Mouse (Mus musculus): ENCODE data around the gene Sh3pxd2a. TPM values are rescaled to one million over a fixed set of nuclear protein-coding genes. Genes with fewer than 3 reads are reported as not detected.

Sh3pxd2a gene
- polyA plus RNA-seq, 1 experiment from 2014 or later, result 0.65 TPM

DNA sequence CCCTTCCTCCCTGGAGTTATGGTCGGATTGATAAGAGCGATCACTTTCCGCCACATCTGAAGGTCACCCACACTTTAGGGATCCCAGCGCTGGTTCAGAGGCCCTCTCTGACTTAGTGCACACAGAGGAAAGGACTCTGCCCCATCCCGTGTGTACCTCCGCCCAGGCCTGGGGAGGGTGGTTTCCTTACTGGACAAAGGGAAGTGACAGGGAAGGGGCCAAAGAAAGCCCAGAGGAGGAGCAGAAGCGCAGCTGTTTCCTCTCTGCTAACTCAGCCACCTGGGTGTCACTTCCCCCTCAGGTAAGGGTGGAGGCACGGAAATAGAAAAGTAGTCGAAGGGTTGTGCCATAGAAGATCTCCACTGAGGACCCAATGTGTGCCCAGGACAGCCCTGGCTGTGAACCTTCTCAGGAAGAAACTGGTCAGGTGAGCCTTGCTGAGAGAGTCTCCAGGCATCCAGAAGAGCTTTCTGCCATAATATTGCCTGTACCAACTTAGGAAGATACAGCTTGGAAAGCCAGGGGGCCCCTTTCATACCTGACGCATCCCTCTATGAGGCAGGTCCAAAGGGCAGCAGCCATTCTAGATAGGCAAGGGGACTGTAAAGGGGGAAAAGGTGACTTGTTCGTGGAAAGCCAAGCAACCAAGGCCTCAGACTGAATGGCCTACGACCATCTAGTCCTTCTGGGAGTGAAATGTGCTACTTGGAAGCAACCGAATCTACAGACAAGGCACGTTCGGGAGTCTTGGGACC, 9.0 kb downstream of the Sh3pxd2a start:
- Histone ChIP-seq H3K9me3 (replicated peaks; ENCODE audit: control insufficient read depth, low read length) (no peaks in the 10 kb centered on the region), H3K4me1 (ENCODE audit: control insufficient read depth, low read depth, low read length) (peaks cover 45% of the 10 kb centered on the region), H3K27ac (ENCODE audit: low read length) (0 out of 2 replicates have a peak overlapping the region, but pooled peaks have one; percentile 16), H3K27me3 (ENCODE audit: control insufficient read depth, insufficient read depth, low read depth, low read length) (no peaks in the 10 kb centered on the region), H3K9ac (ENCODE audit: low read depth, low read length) (no peak overlapping the region), H3K4me2 (ENCODE audit: low read depth, low read length) (no peak overlapping the region), H3K4me3 (ENCODE audit: low read depth, low read length) (no peak overlapping the region), H3K36me3 (ENCODE audit: control insufficient read depth, insufficient read depth) (no peaks in the 10 kb centered on the region)
- 35% methylated on average over 15 of the region's 15 CpGs for WGBS (ENCODE audit: insufficient replicate concordance)
- peak; percentile 42; the same call in 1 of the 2 replicates for ATAC-seq (ENCODE audit: low read depth)

GRCm38 (mm10) chr19:47454167-47455000, 9.8 kb downstream of the Sh3pxd2a start:
- H3K27ac ChIP-seq (ENCODE audit: low read length), result no peak overlapping the region
- no peak overlapping the region for H3K4me3 ChIP-seq (ENCODE audit: low read depth, low read length)

GRCm38 (mm10) chr19:47453352-47453751, 10.8 kb downstream of the Sh3pxd2a start:
- H3K4me2 ChIP-seq (ENCODE audit: low read depth, low read length), result no peak overlapping the region
- no peak for ATAC-seq (ENCODE audit: low read depth)
- WGBS (ENCODE audit: insufficient replicate concordance), result 74% methylated on average over 7 of the region's 7 CpGs
- no peaks in the 10 kb centered on the region for H3K36me3 ChIP-seq (ENCODE audit: control insufficient read depth, insufficient read depth)
- H3K27ac ChIP-seq (ENCODE audit: low read length), result no peak overlapping the region
- no peaks in the 10 kb centered on the region for H3K9me3 ChIP-seq (replicated peaks; ENCODE audit: control insufficient read depth, low read length)
- H3K9ac ChIP-seq (ENCODE audit: low read depth, low read length), result no peak overlapping the region
- peaks cover 50% of the 10 kb centered on the region for H3K4me1 ChIP-seq (ENCODE audit: control insufficient read depth, low read depth, low read length)
- no peak overlapping the region for H3K4me3 ChIP-seq (ENCODE audit: low read depth, low read length)
- no peaks in the 10 kb centered on the region for H3K27me3 ChIP-seq (ENCODE audit: control insufficient read depth, insufficient read depth, low read depth, low read length)

More at GRCm38 (mm10) chr19:47454167-47455000, 9.8 kb downstream of the Sh3pxd2a start:
- H3K9ac ChIP-seq (ENCODE audit: low read depth, low read length), result 0 out of 2 replicates have a peak overlapping the region, but pooled peaks have one; percentile 22
- ATAC-seq (ENCODE audit: low read depth), result no peak
- WGBS (ENCODE audit: insufficient replicate concordance), result 54% methylated on average over 11 of the region's 11 CpGs
- H3K9me3 ChIP-seq (replicated peaks; ENCODE audit: control insufficient read depth, low read length), result no peaks in the 10 kb centered on the region
- H3K4me1 ChIP-seq (ENCODE audit: control insufficient read depth, low read depth, low read length), result peaks cover 50% of the 10 kb centered on the region
- no peaks in the 10 kb centered on the region for H3K27me3 ChIP-seq (ENCODE audit: control insufficient read depth, insufficient read depth, low read depth, low read length)
- H3K36me3 ChIP-seq (ENCODE audit: control insufficient read depth, insufficient read depth), result no peaks in the 10 kb centered on the region
- no peak overlapping the region for H3K4me2 ChIP-seq (ENCODE audit: low read depth, low read length)

GRCm38 (mm10) chr19:47452682-47453081, 11.5 kb downstream of the Sh3pxd2a start:
- no peak for ATAC-seq (ENCODE audit: low read depth)
- H3K27ac ChIP-seq (ENCODE audit: low read length), result no peak overlapping the region
- H3K27me3 ChIP-seq (ENCODE audit: control insufficient read depth, insufficient read depth, low read depth, low read length), result no peaks in the 10 kb centered on the region
- no peaks in the 10 kb centered on the region for H3K9me3 ChIP-seq (replicated peaks; ENCODE audit: control insufficient read depth, low read length)
- H3K4me2 ChIP-seq (ENCODE audit: low read depth, low read length), result no peak overlapping the region
- no peak overlapping the region for H3K4me3 ChIP-seq (ENCODE audit: low read depth, low read length)
- H3K9ac ChIP-seq (ENCODE audit: low read depth, low read length), result no peak overlapping the region
- 63% methylated on average over 10 of the region's 10 CpGs for WGBS (ENCODE audit: insufficient replicate concordance)
- H3K36me3 ChIP-seq (ENCODE audit: control insufficient read depth, insufficient read depth), result no peaks in the 10 kb centered on the region
- peaks cover 54% of the 10 kb centered on the region for H3K4me1 ChIP-seq (ENCODE audit: control insufficient read depth, low read depth, low read length)

- no peaks in the 10 kb centered on the region for H3K27me3 ChIP-seq (ENCODE audit: control insufficient read depth, insufficient read depth, low read depth, low read length)
- no peak overlapping the region for H3K4me3 ChIP-seq (ENCODE audit: low read depth, low read length)
- no peak overlapping the region for H3K9ac ChIP-seq (ENCODE audit: low read depth, low read length)
- ATAC-seq (ENCODE audit: low read depth), result no peak
- H3K27ac ChIP-seq (ENCODE audit: low read length), result no peak overlapping the region
- H3K4me2 ChIP-seq (ENCODE audit: low read depth, low read length), result no peak overlapping the region
- H3K4me1 ChIP-seq (ENCODE audit: control insufficient read depth, low read depth, low read length), result peaks cover 58% of the 10 kb centered on the region
- H3K9me3 ChIP-seq (replicated peaks; ENCODE audit: control insufficient read depth, low read length), result no peaks in the 10 kb centered on the region
- H3K36me3 ChIP-seq (ENCODE audit: control insufficient read depth, insufficient read depth), result no peaks in the 10 kb centered on the region
- WGBS (ENCODE audit: insufficient replicate concordance), result 49% methylated on average over 7 of the region's 7 CpGs
Measured at GRCm38 (mm10) chr19:47452211-47452610, 12.0 kb downstream of the Sh3pxd2a start.

- no peaks in the 10 kb centered on the region for H3K36me3 ChIP-seq (ENCODE audit: control insufficient read depth, insufficient read depth)
- peaks cover 64% of the 10 kb centered on the region for H3K4me1 ChIP-seq (ENCODE audit: control insufficient read depth, low read depth, low read length)
- no peak overlapping the region for H3K4me2 ChIP-seq (ENCODE audit: low read depth, low read length)
- WGBS (ENCODE audit: insufficient replicate concordance), result 61% methylated on average over 10 of the region's 10 CpGs
- H3K4me3 ChIP-seq (ENCODE audit: low read depth, low read length), result no peak overlapping the region
- no peak overlapping the region for H3K27ac ChIP-seq (ENCODE audit: low read length)
- H3K9ac ChIP-seq (ENCODE audit: low read depth, low read length), result no peak overlapping the region
- H3K9me3 ChIP-seq (replicated peaks; ENCODE audit: control insufficient read depth, low read length), result no peaks in the 10 kb centered on the region
- H3K27me3 ChIP-seq (ENCODE audit: control insufficient read depth, insufficient read depth, low read depth, low read length), result no peaks in the 10 kb centered on the region
- no peak for ATAC-seq (ENCODE audit: low read depth)
Measured at GRCm38 (mm10) chr19:47451476-47452113, 12.6 kb downstream of the Sh3pxd2a start.

- Histone ChIP-seq H3K27me3 (ENCODE audit: control insufficient read depth, insufficient read depth, low read depth, low read length) (no peaks in the 10 kb centered on the region), H3K36me3 (ENCODE audit: control insufficient read depth, insufficient read depth) (no peaks in the 10 kb centered on the region), H3K4me1 (ENCODE audit: control insufficient read depth, low read depth, low read length) (peaks cover 70% of the 10 kb centered on the region), H3K9ac (ENCODE audit: low read depth, low read length) (no peak overlapping the region), H3K27ac (ENCODE audit: low read length) (peak overlapping the region; percentile 48), H3K4me2 (ENCODE audit: low read depth, low read length) (no peak overlapping the region), H3K9me3 (replicated peaks; ENCODE audit: control insufficient read depth, low read length) (no peaks in the 10 kb centered on the region), H3K4me3 (ENCODE audit: low read depth, low read length) (no peak overlapping the region)
- peak; percentile 52 for ATAC-seq (ENCODE audit: low read depth)
- WGBS (ENCODE audit: insufficient replicate concordance), result 56% methylated on average over 8 of the region's 8 CpGs
Measured at GRCm38 (mm10) chr19:47450261-47451137, 13.7 kb downstream of the Sh3pxd2a start.

- no peak for ATAC-seq (ENCODE audit: low read depth)
- H3K4me1 ChIP-seq (ENCODE audit: control insufficient read depth, low read depth, low read length), result peaks cover 69% of the 10 kb centered on the region
- no peaks in the 10 kb centered on the region for H3K36me3 ChIP-seq (ENCODE audit: control insufficient read depth, insufficient read depth)
- no peak overlapping the region for H3K4me2 ChIP-seq (ENCODE audit: low read depth, low read length)
- H3K4me3 ChIP-seq (ENCODE audit: low read depth, low read length), result no peak overlapping the region
- H3K9ac ChIP-seq (ENCODE audit: low read depth, low read length), result no peak overlapping the region
- 54% methylated on average over 4 of the region's 4 CpGs for WGBS (ENCODE audit: insufficient replicate concordance)
- H3K9me3 ChIP-seq (replicated peaks; ENCODE audit: control insufficient read depth, low read length), result no peaks in the 10 kb centered on the region
- H3K27me3 ChIP-seq (ENCODE audit: control insufficient read depth, insufficient read depth, low read depth, low read length), result no peaks in the 10 kb centered on the region
- peak overlapping the region; percentile 12; the same call in 1 of the 2 replicates for H3K27ac ChIP-seq (ENCODE audit: low read length)
Measured at GRCm38 (mm10) chr19:47449513-47450227, 14.5 kb downstream of the Sh3pxd2a start.

Measured in liver, embryonic 16.5 days (tissue).